Mouse (Mus musculus) G1E (cell line): ENCODE data around the gene Olfr1254. TPM values are rescaled to one million over a fixed set of nuclear protein-coding genes. Genes with fewer than 3 reads are reported as not detected.

ENCODE experiments used
- ATAC-seq: 2 replicates; pipeline ENCODE4 v1.8.0; 2016; ENCODE audit warnings: mild to moderate bottlenecking; ENCODE audit not compliant: insufficient number of reproducible peaks, poor library complexity, low FRiP score, severe bottlenecking; ENCODE audit errors: extremely low read depth
- DNase-seq: peaks from one replicate; pipeline ENCODE4 v3.0.0; 2012; ENCODE audit warnings: low spot score
- H3K27me3 ChIP-seq: 2 replicates; pipeline ENCODE4 v1.6.1; 2012; ENCODE audit warnings: mild to moderate bottlenecking, low read length, inconsistent platforms; ENCODE audit not compliant: insufficient read depth
- H3K36me3 ChIP-seq: replicated peaks from 2 replicates; pipeline ENCODE3; 2012; ENCODE audit warnings: mild to moderate bottlenecking, inconsistent platforms
- H3K4me1 ChIP-seq: 2 replicates; pipeline ENCODE4 v1.6.1; 2012; ENCODE audit warnings: low read depth, low read length, inconsistent platforms, mixed read lengths; ENCODE audit not compliant: insufficient read depth
- H3K4me3 ChIP-seq: 2 replicates; pipeline ENCODE4 v1.5.1; 2012; ENCODE audit warnings: low read depth, mild to moderate bottlenecking, inconsistent platforms, low read length, moderate library complexity, mixed read lengths
- H3K9me3 ChIP-seq: replicated peaks from 2 replicates; pipeline ENCODE4 v1.6.1; 2012; ENCODE audit warnings: inconsistent platforms
- CTCF ChIP-seq: IDR thresholded peaks from 2 replicates; pipeline ENCODE4 v1.5.1; 2012; ENCODE audit warnings: low read depth, low read length, inconsistent platforms, mixed read lengths
- GATA1 ChIP-seq: IDR thresholded peaks from 2 replicates; pipeline ENCODE4 v1.6.1; 2012; ENCODE audit warnings: borderline replicate concordance, low read length, inconsistent platforms, mixed read lengths
- GATA2 ChIP-seq: IDR thresholded peaks from 2 replicates; pipeline ENCODE4 v1.6.1; 2012; ENCODE audit warnings: low read depth, low read length, inconsistent platforms, borderline replicate concordance
- POLR2AphosphoS5 ChIP-seq: IDR thresholded peaks from 2 replicates; pipeline ENCODE4 v1.6.1; 2012; ENCODE audit warnings: low read depth, low read length, inconsistent platforms; ENCODE audit not compliant: insufficient replicate concordance
- TAL1 ChIP-seq: conservative IDR thresholded peaks from 2 replicates; pipeline ENCODE4 v1.6.1; 2012; ENCODE audit warnings: low read depth, low read length, inconsistent platforms, mixed read lengths
- polyA plus RNA-seq: library from polyadenylated mRNA; stranded (reverse); fragments of >175 nt; gene quantifications from 2 replicates; pipeline ENCODE4 v1.2.3, GENCODE M21; 2012
- total RNA-seq, 2 experiments: library from RNA; stranded (forward) in 1 of 2; stranded (reverse) in 1 of 2; fragments of 200-1000 nt in 1 of 2; fragments of >200 nt in 1 of 2; fragmentation: Nextera tagmentation in 1 of 2; gene quantifications; 2 replicates each; pipeline ENCODE4 v1.2.3; 2014 to 2017

Gene Olfr1254
- total and polyA plus RNA-seq, 3 experiments = 0.22 TPM; not detected in 2

- no peak for ATAC-seq
- no peak for DNase-seq
- Histone ChIP-seq H3K27me3 (no peaks in the 10 kb centered on the region), H3K9me3 (no peaks in the 10 kb centered on the region), H3K36me3 (no peaks in the 10 kb centered on the region), H3K4me1 (no peaks in the 10 kb centered on the region), H3K4me3 (no peak within 1 kb of the TSS)
- TF ChIP-seq GATA2 = no peak
- TF ChIP-seq TAL1 = no peak
- no peak for TF ChIP-seq GATA1
- no peak for TF ChIP-seq CTCF
- TF ChIP-seq POLR2AphosphoS5 = no peak
Measured at GRCm38 (mm10) chr2:89756990-89757389, 36.4 kb downstream of the Olfr1254 start, which contains the start of gene Olfr1253. Gene Olfr1253 (minus strand): TSS chr2:89757090.

Other genes starting within 250 kb of the Olfr1254 start
Only the 20 nearest of the 21 such genes appear.
- gene Olfr1245, start 215.2 kb downstream of the Olfr1254 start, total RNA-seq (2014; fragmentation: Nextera tagmentation) = not detected in 2 replicates
- 0.46 TPM in 1 of 2 replicates, not detected in the other for gene Olfr1245, start 215.2 kb downstream of the Olfr1254 start, total RNA-seq (2017)
- gene Olfr1245, start 215.2 kb downstream of the Olfr1254 start, polyA plus RNA-seq = not detected in 2 replicates
- not detected in 2 replicates for gene Olfr1246, start 200.5 kb downstream of the Olfr1254 start, total RNA-seq (2014; fragmentation: Nextera tagmentation)
- gene Olfr1246, start 200.5 kb downstream of the Olfr1254 start, total RNA-seq (2017) = under 0.01 and 0.05 TPM in 2 replicates
- gene Olfr1246, start 200.5 kb downstream of the Olfr1254 start, polyA plus RNA-seq = not detected in 2 replicates
- not detected in 2 replicates for gene Olfr1247, start 179.5 kb downstream of the Olfr1254 start, total RNA-seq (2014; fragmentation: Nextera tagmentation)
- gene Olfr1247, start 179.5 kb downstream of the Olfr1254 start, total RNA-seq (2017) = 0.06 and 0.22 TPM in 2 replicates
- not detected in 2 replicates for gene Olfr1247, start 179.5 kb downstream of the Olfr1254 start, polyA plus RNA-seq
- not detected in 2 replicates for gene Olfr1248, start 175.4 kb downstream of the Olfr1254 start, total RNA-seq (2014; fragmentation: Nextera tagmentation)
- gene Olfr1248, start 175.4 kb downstream of the Olfr1254 start, total RNA-seq (2017) = 0.17 TPM in 1 of 2 replicates, not detected in the other
- not detected in 2 replicates for gene Olfr1248, start 175.4 kb downstream of the Olfr1254 start, polyA plus RNA-seq
- not detected in 2 replicates for gene Olfr1249, start 158.6 kb downstream of the Olfr1254 start, total RNA-seq (2014; fragmentation: Nextera tagmentation)
- gene Olfr1249, start 158.6 kb downstream of the Olfr1254 start, total RNA-seq (2017) = not detected in 2 replicates
- gene Olfr1249, start 158.6 kb downstream of the Olfr1254 start, polyA plus RNA-seq = not detected in 2 replicates
- gene Olfr1250, start 132.2 kb downstream of the Olfr1254 start, total RNA-seq (2014; fragmentation: Nextera tagmentation) = not detected in 2 replicates
- gene Olfr1250, start 132.2 kb downstream of the Olfr1254 start, total RNA-seq (2017) = 0.12 and 0.27 TPM in 2 replicates
- gene Olfr1250, start 132.2 kb downstream of the Olfr1254 start, polyA plus RNA-seq = not detected in 2 replicates
- gene Olfr1251, start 121.7 kb downstream of the Olfr1254 start, total RNA-seq (2014; fragmentation: Nextera tagmentation) = not detected in 2 replicates
- gene Olfr1251, start 121.7 kb downstream of the Olfr1254 start, total RNA-seq (2017) = not detected in 2 replicates
- not detected in 2 replicates for gene Olfr1251, start 121.7 kb downstream of the Olfr1254 start, polyA plus RNA-seq
- gene Olfr1252, start 68.6 kb downstream of the Olfr1254 start, total RNA-seq (2014; fragmentation: Nextera tagmentation) = not detected in 2 replicates
- gene Olfr1252, start 68.6 kb downstream of the Olfr1254 start, total RNA-seq (2017) = 0.06 and 0.11 TPM in 2 replicates
- not detected in 2 replicates for gene Olfr1252, start 68.6 kb downstream of the Olfr1254 start, polyA plus RNA-seq
- gene Olfr1253, start 36.5 kb downstream of the Olfr1254 start, total RNA-seq (2014; fragmentation: Nextera tagmentation) = not detected in 2 replicates
- 0.06 and 0.16 TPM in 2 replicates for gene Olfr1253, start 36.5 kb downstream of the Olfr1254 start, total RNA-seq (2017)
- gene Olfr1253, start 36.5 kb downstream of the Olfr1254 start, polyA plus RNA-seq = not detected in 2 replicates
- gene Olfr1255, start 18.4 kb upstream of the Olfr1254 start, total RNA-seq (2014; fragmentation: Nextera tagmentation) = not detected in 2 replicates
- gene Olfr1255, start 18.4 kb upstream of the Olfr1254 start, total RNA-seq (2017) = not detected in 2 replicates
- gene Olfr1255, start 18.4 kb upstream of the Olfr1254 start, polyA plus RNA-seq = not detected in 2 replicates
- not detected in 2 replicates for gene Olfr1256, start 47.9 kb upstream of the Olfr1254 start, total RNA-seq (2014; fragmentation: Nextera tagmentation)
- gene Olfr1256, start 47.9 kb upstream of the Olfr1254 start, total RNA-seq (2017) = 0.06 and 0.11 TPM in 2 replicates
- not detected in 2 replicates for gene Olfr1256, start 47.9 kb upstream of the Olfr1254 start, polyA plus RNA-seq
- gene Olfr48, start 54.6 kb upstream of the Olfr1254 start, total RNA-seq (2014; fragmentation: Nextera tagmentation) = not detected in 2 replicates
- not detected in 2 replicates for gene Olfr48, start 54.6 kb upstream of the Olfr1254 start, total RNA-seq (2017)
- gene Olfr48, start 54.6 kb upstream of the Olfr1254 start, polyA plus RNA-seq = not detected in 2 replicates
- gene Olfr1257, start 84.8 kb upstream of the Olfr1254 start, total RNA-seq (2014; fragmentation: Nextera tagmentation) = not detected in 2 replicates
- 0.16 TPM in 1 of 2 replicates, not detected in the other for gene Olfr1257, start 84.8 kb upstream of the Olfr1254 start, total RNA-seq (2017)
- gene Olfr1257, start 84.8 kb upstream of the Olfr1254 start, polyA plus RNA-seq = not detected in 2 replicates
- gene Olfr1258, start 133.7 kb upstream of the Olfr1254 start, total RNA-seq (2014; fragmentation: Nextera tagmentation) = not detected in 2 replicates
- gene Olfr1258, start 133.7 kb upstream of the Olfr1254 start, total RNA-seq (2017) = 0.11 and 0.12 TPM in 2 replicates
- not detected in 2 replicates for gene Olfr1258, start 133.7 kb upstream of the Olfr1254 start, polyA plus RNA-seq
- not detected in 2 replicates for gene Olfr1259, start 155.0 kb upstream of the Olfr1254 start, total RNA-seq (2014; fragmentation: Nextera tagmentation)
- gene Olfr1259, start 155.0 kb upstream of the Olfr1254 start, total RNA-seq (2017) = 0.05 and 0.17 TPM in 2 replicates
- gene Olfr1259, start 155.0 kb upstream of the Olfr1254 start, polyA plus RNA-seq = not detected in 2 replicates
- gene Olfr1260, start 180.7 kb upstream of the Olfr1254 start, total RNA-seq (2014; fragmentation: Nextera tagmentation) = not detected in 2 replicates
- gene Olfr1260, start 180.7 kb upstream of the Olfr1254 start, total RNA-seq (2017) = 0.06 and 0.11 TPM in 2 replicates
- not detected in 2 replicates for gene Olfr1260, start 180.7 kb upstream of the Olfr1254 start, polyA plus RNA-seq
- gene Olfr1261, start 197.6 kb upstream of the Olfr1254 start, total RNA-seq (2014; fragmentation: Nextera tagmentation) = not detected in 2 replicates
- 0.35 and 0.76 TPM in 2 replicates for gene Olfr1261, start 197.6 kb upstream of the Olfr1254 start, total RNA-seq (2017)
- not detected in 2 replicates for gene Olfr1261, start 197.6 kb upstream of the Olfr1254 start, polyA plus RNA-seq
- gene Olfr1262, start 206.5 kb upstream of the Olfr1254 start, total RNA-seq (2014; fragmentation: Nextera tagmentation) = not detected in 2 replicates
- 0.06 and 0.11 TPM in 2 replicates for gene Olfr1262, start 206.5 kb upstream of the Olfr1254 start, total RNA-seq (2017)
- gene Olfr1262, start 206.5 kb upstream of the Olfr1254 start, polyA plus RNA-seq = not detected in 2 replicates
- gene Olfr1263, start 218.5 kb upstream of the Olfr1254 start, total RNA-seq (2014; fragmentation: Nextera tagmentation) = not detected in 2 replicates
- 0.06 and 0.11 TPM in 2 replicates for gene Olfr1263, start 218.5 kb upstream of the Olfr1254 start, total RNA-seq (2017)
- not detected in 2 replicates for gene Olfr1263, start 218.5 kb upstream of the Olfr1254 start, polyA plus RNA-seq
- gene Olfr1264, start 232.0 kb upstream of the Olfr1254 start, total RNA-seq (2014; fragmentation: Nextera tagmentation) = not detected in 2 replicates
- 0.06 and 0.22 TPM in 2 replicates for gene Olfr1264, start 232.0 kb upstream of the Olfr1254 start, total RNA-seq (2017)
- gene Olfr1264, start 232.0 kb upstream of the Olfr1254 start, polyA plus RNA-seq = not detected in 2 replicates